Mouse (Mus musculus): ENCODE measurements around the gene Ntn4.
A peak's percentile ranks its signal among the peaks of the same experiment; 100 is the strongest.
"Not testable (repeated sequence)": the region's sequence is repeated elsewhere in the genome, so short reads cannot be mapped to it uniquely, and the experiment has no call there.

Ntn4 gene

DNA sequence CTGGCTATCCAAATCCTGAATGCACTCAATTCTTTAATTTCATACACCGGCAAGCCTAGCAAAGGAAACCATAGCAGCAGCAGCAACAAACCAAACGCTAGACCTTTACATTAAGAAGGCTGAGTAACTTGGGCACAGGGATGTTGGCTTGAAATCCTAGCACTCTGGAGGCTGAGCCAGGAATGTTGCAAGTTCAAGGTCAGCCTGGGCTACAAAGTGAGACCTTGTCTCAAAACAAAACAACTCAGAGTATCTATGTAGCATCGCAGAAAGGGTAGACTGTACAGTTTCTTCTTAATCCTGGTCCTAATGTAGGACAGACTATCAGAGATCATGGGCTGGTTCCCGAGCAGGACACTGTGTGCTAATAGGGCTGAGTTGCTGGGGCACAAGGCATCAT is 43.4 kb downstream of the Ntn4 start:
- DNase-seq (ENCODE audit: low read depth) = no peak

DNA sequence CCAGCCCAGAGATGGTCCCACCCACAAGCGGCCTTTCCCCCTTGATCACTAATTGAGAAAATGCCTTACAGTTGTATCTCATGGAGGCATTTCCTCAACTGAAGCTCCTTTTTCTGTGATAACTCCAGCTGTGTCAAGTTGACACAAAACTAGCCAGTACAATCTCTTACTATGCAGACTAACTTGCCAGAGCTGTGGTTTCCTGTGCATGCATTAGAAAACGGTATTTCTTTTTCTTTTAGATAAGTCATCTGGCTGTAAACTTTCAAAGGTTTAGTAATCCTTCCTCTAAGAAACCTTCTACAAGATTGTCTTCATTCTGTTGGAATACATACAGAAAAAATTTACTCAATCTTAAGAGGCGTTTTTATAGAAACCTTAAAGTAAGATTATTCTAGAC is 44.9 kb downstream of the Ntn4 start:
- not testable (repeated sequence) for DNase-seq (ENCODE audit: low read depth)

DNA sequence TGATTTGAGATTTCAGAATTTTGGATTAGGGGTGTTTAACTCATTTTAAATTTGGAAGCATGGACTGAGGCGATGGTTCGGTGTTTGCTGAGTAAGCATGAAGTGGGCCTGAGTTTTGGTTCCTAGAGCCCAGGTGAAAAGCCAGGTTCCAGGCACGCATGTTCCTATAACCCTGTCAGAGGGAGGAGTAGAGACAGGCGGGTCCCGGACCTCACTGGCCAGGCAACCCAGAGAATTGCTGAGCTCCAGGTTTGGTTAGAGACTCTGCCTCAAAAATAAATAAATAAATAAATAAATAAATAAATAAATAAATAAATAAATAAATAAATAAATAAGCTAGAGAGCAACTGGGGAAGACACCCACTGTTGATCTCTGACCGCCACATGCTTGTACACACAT is 46.1 kb downstream of the Ntn4 start:
- DNase-seq (ENCODE audit: low read depth) = no peak

DNA sequence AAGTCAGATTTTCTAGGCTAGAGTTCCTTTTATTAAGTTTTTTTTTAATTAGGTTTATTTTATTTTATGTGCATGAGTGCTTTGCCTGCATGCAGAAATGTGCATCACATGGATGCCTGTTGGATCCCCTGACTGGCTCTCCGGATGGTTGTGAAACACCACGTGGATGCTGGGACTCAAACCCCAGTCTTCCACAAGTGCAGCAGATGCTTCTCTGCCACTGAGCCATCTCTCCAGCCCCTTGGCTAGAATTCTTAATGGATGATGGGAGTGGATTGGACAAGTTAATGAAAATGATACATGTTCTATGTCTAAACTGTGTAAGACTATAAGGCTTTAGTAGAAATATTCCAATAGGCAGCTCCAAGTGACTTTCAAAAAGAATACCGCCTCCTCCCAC is 47.3 kb downstream of the Ntn4 start:
- no peak for DNase-seq (ENCODE audit: low read depth)

DNA sequence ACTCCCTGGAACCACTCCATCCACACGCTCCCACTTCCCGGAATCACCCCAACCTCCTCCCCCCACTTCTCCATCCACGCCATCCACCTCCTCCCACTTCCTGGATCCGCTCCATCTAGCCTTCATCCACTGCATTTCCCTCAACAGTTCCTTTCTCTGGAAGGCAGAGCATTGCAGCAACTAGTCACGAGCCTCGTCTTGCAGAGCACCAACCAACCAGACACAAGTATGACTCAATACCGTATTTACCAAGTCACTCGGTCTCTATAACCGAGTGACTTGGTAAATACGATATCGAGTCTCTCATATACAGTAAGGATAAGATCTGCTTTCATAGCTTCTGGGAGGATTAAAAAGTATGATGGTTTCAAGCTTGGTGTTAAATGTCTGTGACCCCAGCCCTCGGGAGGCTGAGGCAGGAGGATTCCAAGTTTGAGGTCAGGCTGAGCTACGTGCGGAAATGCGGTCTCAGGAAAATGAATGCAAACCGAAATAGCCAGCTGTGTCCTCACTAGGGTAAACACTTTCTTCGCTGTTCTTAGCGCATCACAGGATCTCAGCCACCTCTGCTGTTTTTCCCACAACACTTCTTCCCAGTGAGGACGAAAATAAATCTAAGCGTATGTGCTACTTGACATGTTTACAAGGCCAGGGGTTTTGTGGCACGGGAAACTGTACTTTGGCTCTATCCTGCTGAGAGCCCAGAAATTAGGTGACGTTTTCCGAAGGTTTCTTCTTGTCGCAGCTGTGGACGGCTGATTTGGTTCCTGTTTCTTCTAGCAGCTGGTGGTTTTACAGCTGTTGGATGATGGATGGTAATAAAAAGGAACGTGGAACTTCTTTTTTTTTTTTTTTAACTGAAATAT is 48.1 kb downstream of the Ntn4 start:
- DNase-seq (ENCODE audit: low read depth) = no peak

DNA sequence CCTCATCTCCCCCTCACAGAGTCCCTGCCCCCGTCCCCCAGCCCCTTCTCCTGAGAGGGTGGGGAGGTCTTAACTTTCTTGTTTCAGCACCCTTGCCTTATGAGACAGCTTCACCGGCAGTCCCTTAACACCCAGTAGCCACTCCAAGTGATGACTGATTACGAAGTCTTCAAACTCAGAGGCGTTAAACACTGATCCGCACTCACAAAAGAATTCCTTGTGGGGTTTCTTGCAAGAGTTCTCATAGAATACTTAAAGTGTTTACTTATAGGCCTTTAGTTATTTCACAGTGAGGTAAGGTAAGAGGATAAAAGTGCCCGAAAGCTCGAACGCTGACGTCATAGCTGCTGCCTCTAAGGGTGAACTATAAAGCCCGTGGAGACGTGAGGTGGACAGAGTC is 50.9 kb downstream of the Ntn4 start:
- DNase-seq (ENCODE audit: low read depth) = no peak

DNA sequence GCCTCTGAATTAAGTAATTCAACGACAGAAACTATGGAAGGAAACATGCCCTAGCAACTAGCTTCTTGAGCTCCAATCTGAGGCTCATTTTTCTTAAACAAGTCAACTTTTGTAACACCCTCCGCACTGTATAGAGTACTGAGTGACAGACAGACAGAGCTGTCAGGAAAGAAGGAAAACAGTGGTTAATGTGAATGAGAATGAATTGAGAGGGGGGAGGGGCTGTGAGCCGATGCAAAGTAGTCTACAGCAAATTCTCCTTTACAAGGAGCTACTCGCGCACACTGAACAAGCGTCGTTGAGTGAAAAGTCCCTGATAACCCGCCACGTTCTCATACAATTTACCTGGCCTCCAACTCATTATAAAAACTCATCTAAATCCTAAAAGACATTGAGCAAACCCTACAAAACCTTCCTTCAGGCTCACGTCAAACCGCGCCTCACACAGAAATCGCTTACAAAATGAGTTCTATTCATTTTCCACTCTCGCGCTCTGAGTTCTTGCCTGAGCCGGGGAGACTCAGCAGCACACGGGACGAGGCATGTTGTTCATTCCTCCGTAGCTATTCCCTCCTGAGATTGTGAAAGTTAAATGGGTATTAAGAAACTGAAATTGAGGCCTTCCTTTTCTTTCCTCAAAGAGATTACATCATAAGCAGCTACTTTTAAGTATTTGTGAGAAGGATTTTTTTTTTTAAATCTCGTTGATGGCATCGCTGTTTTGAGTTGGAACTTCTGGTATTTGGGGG is 54.7 kb downstream of the Ntn4 start:
- no peak for DNase-seq (ENCODE audit: low read depth)

DNA sequence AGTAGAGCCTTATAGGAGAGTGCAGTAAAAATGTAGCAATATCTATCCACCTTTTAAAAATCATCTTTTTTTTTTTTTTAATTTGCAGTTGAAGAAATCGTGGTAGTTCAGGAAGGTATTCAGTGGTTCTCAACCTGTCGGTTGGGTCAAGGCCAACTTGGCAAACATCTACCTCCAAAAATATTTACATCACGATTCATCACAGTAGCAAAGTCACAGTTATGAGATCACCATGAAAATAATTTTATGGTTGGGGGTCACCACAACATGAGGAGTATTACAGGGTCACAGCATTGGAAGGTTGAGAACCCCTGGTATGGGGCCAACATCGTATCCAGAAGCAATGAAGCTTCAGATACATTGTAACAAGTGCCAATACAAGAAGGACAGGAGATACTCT is 55.5 kb downstream of the Ntn4 start:
- DNase-seq (ENCODE audit: low read depth) = no peak

DNA sequence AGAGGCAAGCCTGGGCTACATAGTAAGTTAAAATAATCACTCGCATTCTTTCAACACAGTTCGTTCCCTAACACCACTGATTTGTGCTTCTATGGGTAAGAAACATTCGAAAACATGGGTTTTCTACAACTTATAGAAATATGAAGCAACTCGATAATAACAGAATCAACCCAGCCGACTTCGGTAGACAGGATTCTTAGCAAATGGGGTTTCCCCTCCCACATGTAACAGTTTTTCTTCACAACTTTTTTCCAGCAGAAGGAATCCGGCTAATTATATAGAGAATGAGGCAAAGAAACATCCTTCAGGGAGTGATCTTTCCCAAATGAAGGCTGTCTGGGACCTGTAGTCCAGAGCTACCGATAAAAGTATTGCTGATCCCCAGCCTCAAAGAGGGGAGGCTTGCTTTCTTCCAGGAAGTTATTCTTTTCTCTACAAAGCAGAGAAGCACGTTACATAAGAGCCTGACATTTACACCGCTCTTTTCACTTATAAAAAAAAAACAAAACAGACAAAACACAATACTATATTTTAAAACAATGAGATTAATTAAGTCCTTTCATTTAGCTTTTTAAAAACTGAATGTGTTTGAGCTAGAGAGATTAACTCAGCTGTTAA is 57.5 kb downstream of the Ntn4 start:
- DNase-seq (ENCODE audit: low read depth) = no peak

DNA sequence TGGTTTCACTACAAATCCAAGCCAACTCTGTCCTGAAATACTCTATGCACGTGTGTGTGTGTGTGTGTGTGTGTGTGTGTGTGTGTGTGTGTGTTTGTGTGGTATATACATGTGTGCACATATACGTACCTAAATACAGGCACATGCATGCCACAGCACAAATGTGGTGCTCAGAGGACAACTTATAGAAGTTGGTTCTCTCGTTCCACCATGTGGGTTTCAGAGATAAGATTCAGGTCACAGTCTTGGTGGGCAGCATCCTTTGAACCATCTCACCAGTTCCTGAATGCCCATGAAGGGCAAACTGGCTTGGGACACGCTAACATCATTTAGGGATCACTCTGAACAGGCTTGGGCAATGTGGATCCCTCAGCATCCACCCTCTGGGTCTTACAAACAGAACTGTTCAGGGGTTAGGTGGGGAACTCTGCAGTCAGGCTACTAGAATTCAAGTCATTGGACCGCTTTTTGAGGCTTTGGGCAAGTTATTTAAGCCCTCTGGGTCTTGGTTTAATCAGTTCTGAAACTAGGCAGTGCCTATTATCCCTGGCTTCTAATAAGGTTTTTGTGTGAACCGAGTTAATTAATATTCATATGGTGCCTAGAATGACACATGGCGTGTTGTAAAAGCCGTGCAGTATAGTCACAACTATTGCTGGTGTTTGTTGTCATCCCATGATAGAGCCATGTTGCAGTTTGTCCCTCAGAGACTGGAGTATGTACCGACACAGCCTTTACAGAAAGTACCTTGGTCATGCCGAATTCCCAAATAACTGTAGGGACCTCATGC is 59.4 kb downstream of the Ntn4 start:
- DNase-seq (ENCODE audit: low read depth) = no peak

DNA sequence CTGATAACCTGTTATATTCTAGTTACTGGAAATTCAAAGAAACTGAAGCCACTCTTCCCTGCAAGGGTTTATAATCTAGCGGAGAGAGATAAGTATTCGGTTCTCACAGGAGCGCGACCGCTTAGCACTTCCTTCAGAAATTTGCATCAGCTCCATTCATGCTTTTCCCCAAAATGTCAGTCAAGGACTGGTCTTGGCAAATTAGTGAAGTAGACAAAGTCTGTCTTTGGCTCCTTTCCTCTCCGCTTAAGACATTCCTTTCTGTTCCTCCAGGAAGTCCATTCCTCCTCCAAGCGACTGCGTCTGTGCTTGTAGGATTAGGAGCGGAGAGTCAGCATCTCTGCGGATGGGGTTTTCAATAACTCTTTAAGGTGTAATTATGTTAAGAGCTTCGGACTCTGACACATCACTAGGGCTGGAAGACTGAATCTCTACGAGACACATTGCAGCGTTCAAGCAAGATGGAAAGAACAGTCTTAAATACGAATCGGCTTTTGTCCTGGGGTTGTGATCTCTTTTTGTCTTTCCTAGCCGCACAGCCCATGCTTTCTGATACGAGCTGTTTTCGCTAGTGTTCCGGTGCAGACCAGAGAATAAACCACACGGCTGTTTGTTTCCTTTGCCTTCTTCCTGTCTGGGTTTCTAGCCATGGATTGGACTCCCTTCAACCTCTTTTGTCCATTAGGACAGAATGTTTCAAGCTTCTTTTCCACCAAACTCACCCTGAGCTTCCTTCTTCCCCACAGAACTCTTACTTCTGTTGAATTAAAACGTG is 60.3 kb downstream of the Ntn4 start:
- DNase-seq (ENCODE audit: low read depth) = no peak

DNA sequence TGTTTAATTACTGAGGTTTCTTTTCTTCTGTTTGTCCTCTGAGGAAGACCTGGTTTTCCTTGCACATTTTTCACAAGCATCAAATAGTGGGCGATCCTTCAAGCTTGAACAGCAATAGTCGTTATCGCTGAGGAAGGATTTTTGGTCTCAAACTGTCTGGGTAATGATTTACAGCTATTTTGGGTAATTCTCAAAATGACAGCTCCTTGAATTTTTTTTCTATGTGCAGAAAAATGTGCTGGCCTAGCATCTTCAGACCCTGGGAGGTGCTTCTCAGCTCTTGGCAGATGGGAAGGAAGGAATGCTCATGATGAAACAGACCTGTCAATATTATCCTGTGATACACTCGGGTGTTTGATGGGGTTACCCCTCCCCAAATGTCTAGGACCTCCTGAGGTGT is 63.5 kb downstream of the Ntn4 start:
- no peak for DNase-seq (ENCODE audit: low read depth)

DNA sequence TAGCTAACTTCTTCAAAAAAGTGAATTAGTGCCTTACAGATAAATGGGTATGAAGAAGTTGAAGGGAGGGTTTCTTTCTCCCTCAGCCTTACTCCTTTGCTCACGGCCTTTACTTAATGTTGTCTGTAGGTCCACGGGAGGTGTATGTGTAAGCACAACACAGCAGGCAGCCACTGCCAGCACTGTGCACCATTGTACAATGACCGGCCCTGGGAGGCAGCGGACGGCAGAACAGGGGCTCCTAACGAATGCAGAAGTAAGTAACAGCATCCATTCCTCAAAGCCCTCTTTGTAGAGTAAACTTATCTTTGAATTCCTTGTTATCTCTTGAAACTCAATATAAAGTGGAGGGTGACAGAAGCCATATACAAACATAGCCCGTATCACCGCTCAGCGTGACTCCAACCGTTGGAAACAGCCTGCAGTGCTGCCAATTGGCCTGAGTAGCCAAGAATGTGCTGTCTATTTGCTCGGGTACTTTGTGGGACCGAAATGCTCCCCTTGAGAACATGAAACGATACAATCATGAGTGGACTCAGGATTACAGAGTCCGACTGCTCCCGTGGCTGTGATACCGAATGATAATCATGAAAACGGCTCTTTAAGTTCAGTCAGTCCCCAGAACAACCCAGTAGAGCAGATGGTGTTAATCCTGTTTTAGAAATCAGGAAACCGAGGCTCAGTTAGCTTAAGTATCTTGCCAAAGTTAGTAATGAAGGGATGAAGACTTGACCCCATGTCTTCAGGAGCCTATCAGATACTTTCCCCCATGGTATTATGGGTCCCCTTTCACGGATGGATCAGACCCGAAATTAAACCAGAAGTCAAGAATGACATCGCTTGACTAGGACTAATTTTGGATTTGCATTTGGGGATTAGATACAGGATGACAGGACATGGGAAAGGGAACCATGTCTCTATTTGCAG is 66.9 kb downstream of the Ntn4 start:
- no peak for DNase-seq (ENCODE audit: low read depth)

DNA sequence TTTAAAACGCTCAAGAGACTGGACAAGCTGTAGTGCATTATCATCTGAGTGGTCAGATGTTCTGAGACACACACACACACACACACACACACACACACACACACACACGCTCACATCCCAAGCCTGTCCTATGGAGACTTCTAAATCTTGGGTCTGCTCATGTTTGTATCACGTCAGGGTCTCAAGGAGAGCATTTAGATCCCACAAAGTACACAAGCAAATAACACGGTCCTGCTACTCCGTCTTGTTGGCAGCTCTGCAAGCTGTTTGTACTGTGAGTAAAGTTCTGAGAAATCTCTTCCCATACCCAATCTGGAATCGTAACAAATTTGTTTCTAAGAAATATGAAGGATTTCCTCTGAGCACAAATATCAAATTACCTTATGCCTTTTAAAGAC is 67.6 kb downstream of the Ntn4 start:
- no peak for DNase-seq (ENCODE audit: low read depth)

DNA sequence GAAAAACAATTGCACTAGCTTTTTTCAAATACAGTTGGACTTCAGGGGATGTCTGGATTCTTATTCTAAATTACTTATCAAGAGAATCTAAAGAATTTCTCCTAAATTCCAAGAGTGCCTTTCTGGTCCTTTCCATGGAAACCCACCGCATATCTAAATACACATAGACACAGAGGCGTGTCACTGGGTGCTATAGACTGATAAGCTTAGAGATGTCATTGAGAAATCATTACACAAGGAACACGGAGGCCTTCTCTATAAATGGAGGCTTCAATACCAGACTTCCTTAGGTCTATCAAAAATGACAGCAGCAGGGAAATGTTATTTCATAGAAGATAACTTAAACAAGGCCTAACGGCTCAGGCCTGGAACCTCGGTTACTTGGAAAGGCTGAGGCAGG is 68.0 kb downstream of the Ntn4 start:
- DNase-seq (ENCODE audit: low read depth) = no peak

DNA sequence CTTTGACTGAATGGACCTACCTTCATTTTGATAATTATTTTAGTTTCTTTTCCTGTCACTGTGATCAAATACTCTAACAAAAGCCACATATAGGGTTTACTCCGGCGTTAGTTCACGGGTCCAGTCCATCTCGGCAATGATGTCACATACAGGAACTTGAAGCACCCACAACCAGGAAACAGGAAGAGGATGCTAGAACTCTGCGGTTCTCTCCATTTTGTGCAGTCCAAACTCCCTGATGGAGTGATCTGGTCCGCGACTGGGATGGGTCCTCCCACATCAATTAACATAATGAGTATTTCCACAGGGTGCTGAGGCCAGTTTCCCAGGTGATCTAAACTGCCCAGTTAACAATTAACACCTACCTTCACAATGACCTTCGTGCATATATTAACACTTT is 69.1 kb downstream of the Ntn4 start:
- DNase-seq (ENCODE audit: low read depth) = no peak

DNA sequence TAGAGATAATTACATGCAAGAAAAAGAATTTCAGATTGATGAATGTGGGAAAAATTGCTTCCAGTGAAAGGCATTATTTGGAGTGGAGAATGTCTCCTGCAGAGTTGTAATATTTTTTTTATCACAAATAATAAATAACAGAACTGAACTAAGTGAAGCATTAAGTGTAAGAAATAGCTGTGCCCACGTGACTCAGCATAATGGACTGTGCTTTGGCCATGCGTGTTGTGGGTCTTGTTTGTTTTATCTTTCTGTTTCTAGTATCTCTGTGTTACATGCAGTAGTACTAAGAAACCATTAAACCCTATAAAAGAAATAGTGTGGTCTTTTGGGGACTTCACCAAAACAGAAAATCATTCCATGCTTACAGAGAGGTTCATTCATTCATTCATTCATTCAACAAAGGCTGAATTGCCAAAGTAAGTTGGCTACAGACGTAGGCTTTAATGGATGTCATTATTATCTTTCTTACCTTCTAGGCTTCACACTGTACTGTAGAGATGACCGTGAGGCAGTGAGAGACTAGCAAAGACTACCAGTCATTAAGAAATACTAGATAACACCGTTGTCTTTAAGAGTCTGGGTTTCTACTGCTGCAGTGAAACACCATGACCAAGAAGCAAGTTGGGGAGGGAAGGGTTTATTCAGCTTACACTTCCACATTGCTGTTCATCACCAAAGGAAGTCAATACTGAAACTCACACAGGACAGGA is 81.3 kb downstream of the Ntn4 start:
- peak; percentile 25 for DNase-seq (ENCODE audit: low read depth)

DNA sequence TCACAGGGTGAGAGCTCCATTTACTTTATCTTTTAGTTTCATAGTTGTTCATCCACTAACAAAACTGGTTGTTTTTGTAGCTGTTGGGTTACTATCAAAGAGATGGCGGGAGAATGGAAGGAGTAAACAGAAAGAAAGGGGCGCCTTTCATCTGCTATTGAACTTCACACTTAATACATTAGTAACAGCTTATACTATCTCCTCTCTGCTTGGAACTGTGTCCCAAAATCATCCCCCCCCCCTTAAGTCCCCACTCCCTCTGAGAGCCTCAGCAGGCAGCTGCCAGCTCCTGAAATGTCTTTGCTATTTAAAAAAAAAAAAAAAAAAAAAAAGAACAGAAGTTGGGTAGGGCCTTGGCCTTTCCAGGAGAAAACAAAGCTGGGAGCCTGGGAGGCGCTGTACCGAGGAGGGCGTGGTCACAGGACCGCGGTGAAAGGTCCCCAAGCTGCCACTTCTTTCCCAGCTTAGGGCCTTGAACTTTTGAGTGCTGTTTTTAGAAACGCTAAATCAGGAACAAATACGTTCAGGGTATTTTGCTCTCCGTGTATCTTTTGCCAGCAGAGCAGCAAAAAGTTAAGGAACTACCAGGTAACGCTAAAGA is 83.6 kb downstream of the Ntn4 start:
- DNase-seq (ENCODE audit: low read depth) = no peak

DNA sequence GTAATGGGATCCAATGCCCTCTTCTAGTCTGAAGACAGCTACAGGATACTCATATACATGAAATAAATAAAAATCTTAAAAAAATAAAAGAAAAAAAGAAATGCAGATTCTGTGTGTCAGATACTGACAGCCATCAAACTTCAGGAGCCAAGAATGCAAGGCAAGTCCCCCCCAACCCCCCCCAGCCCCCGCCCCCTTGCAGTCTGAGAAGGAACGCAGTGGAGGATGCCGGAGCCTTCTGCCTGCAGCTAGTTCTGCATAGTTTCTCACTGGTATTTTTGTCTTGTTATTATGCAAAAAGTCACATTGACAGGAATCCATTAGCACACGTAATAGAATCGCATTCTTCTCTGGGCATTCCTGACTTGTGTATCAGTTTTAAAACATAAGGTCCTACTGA is 87.7 kb downstream of the Ntn4 start:
- no peak for DNase-seq (ENCODE audit: low read depth)
